Mouse (Mus musculus) 416B (cell line): ENCODE measurements at regions not wholly inside any gene's neighbourhood (a gene's known extent, or its start where the extent isn't known, plus 50 kb on each side); places are given as distances from the start of the nearest gene placed in this dataset.
"Not testable (repeated sequence)": the region's sequence is repeated elsewhere in the genome, so short reads cannot be mapped to it uniquely, and the experiment has no call there.

Experiments used
- DNase-seq: peaks from one replicate; pipeline ENCODE4 v3.0.0; 2011; ENCODE audit warnings: low read depth

DNA sequence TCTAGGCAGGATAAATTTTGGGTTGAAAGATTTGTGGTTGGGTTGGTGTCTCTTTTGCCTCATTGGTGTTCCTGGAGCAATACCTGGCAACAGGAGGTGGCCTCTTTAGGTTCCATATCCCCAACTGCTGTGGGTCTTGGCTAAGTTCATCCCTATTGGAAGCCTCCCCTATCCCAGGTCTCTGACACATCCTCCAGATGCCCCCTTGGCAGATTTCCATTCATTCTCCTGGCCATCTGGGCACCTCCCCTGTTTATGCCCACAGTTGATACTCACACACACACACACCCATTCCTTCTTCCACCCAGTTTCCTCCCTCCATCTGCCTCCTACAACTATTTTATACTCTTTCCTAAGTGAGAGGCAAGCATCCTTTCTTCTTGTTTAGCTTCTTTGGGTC lies 984.9 kb upstream of the Gm12353 start:
- DNase-seq, result no peak

DNA sequence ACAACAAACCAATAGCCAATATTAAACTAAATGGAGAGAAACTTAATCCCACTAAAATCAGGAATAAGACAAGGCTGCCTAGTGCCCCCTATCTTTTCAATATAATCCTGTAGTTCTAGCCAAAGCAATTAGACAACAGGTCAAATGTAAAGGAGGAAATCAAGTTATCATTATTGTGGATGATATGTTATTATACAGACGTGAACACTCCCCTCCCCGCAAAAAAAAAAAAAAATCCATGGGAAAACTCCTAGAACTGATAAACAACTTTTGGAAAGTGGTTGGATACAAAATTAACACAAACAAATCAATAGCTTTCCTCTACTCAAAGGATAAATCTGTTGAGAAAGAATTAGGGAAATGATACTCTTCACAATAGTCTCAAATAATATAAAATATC lies 966.2 kb upstream of the Gm12353 start:
- DNase-seq, result no peak

DNA sequence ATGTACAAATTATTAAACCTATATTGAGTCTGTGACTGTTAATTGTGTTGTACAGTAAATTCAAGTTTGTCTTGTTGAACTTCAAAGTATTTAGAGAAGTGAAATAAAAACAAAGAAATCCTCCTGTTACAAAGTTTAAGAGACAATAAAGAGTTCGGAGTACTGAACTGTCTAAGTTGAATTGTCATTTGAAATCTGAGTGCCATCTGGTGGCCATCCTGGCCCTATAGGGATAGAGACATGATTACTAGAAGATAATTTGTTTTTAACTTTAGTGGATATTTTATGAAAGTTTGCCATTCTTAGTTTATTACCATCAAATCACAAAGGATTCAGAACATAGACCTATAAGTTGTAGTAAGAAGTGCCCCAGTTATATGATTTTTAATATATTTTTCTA lies 956.1 kb upstream of the Gm12353 start:
- DNase-seq, result peak; percentile 4

DNA sequence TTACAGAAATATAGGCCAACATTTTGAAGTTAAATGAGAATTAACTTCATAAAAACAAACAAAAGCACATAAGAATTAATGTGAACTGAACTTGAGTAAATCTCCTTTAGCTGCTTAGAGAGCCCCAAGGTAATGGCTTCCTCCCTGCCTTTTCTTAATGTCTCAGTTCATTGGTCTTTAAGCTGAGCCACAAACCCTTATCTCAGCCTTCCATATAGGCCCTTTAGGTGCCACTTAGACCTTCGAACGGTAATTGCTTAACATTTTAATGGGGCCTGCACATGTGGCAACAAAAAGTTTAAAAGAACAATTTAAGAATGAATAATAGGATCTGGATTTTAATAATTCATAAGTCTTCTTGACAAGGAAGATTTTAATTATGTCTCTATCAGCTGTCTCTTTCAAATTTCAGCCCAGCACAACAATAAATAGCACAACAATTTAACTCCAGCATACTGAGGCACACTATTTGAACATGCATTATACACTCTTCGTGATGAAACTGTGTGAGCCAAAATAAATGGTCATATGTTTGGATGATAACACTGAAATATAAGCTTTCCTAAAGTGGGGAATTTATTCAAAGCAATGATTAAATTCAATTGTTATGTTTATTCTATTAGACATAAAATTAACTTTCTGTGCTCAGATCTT lies 919.2 kb upstream of the Gm12353 start:
- no peak for DNase-seq

DNA sequence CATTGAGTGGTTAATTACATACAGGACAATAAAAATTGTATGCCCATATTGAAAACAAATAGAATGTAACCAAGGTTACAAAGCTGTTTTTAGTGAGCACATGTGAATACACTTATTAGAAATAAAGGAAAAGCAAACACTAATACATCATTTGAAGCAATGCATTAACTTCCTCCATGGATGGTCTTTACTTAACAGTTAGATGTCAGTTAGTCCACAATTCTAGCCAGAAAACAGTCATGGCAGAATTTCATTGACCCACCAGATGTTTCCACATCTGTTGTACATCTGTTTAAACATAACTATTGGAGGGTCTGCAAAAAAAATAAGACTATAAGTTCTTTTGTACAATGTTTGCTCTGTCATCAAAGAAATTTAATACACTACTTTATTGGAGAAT lies 911.2 kb upstream of the Gm12353 start:
- DNase-seq, result no peak

DNA sequence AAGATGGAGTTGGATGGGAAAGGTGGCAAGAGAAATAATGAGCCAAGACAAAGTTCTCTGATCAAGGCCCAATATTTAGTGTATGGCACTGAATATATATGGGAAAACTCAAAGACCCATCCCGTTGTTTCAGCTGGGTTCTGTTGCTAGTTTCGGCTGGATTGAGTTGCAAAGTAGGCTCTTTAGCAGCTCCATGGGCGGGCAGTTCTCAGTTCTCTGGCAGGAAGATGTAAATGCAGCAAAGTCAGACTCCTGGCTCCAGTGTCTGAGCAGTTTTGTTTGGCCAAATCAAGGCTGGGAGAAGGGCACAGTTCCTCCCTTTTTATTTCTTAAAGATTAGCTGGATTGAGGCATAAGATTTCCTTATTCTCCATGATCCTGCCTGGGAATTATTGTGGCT lies 909.0 kb upstream of the Gm12353 start:
- DNase-seq, result no peak

DNA sequence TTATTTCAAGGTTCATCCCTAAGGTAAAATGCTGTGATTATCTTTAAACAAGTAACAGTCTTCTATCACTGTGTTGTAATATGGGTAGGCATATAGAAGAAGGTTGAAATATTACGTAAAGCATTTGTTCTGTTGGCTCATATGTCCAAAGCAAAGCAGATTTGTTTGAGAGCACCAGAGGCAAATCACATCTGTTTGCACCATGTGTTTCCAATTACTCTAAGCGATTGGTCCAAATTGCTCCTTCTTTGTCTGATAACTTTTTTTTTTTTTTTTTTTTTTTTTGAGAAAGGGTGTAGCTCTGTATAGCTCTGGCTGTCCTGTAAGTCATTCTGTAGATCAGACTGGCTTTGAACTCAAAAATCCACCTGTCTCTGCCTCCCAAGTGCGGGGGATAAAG lies 861.0 kb upstream of the Gm12353 start:
- no peak for DNase-seq

DNA sequence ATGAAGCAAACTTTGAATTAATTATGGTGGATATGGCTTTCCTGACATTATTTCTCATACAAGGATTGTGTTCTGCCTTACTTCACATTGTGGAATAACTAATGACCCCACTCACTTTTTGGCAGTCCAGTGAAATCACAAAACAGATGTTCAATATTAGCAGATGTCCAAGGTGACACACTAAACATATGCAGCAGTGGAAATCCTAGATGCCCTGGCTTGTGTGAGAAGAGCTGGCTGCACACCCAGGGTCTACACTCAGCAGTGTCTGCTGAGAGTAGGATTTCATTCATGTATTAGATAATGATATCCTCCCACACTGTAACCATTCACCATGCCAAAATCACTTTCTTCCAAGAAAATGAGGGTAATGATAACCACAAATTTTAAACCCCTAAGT lies 816.9 kb upstream of the Gm12353 start:
- DNase-seq, result no peak

DNA sequence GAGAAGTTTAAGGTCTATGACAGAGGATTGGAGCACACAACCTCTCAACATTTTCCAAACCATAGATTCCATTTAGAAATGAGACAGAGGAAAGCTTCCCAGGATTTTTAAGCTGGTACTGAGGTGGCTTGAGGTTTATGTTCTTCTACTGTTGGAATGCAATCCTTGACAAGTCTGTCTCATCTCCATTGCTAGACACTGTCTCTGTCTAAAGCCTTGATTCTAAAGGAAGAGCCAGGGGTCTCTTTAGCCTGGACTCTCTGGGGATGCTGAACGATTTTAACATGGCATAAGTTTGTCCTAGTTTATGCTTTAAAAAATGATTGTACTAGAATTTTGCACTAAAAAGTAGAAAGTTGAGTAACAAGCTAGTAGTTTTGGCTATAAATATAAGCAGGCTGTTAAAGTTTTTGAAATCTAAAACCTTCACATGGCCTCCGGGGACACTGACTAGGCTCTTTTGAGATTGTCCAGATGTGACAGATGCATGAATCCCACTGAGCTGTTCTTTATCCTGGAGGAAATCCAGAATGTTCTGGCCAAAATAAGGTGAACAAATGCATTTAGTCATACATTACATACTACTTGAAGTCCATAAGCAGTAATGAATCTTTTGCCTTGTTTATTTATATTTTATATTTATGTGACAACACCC lies 809.4 kb upstream of the Gm12353 start:
- DNase-seq, result no peak

DNA sequence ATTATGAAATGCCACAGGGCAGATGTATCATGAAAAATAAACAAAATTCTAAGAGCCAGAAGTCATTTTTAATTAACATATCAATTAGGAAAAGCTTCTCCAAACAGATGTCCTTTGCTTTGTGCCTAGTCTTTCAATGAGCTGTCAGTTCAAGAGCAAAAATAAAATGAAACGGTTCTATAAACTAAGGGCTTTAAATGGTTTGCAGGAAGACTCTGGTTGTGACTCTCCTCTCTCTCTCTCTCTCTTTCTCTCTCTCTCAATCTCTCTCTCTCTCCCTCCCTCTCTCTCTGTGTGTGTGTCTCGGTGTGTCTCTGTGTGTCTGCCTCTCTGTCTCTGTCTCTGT lies 808.9 kb upstream of the Gm12353 start:
- DNase-seq, result no peak

DNA sequence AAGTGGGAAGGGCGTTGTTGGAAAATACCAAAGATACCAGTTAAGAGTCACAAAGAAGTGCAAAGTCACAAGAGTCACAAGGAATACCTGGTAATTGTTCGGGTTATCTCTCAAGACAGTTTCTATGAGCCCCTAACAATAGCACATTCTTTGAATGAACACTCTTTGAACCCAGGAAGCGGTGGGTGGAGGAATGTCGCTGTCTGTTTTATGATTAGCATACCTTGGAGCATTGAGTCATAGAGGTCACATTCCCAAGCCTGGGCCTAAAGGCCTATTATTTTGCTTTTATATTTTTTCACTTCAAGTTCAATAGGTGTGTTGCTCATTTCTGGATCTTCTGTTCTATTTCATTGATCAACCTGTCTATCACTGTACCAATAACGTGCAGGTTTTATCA lies 802.1 kb upstream of the Gm12353 start:
- DNase-seq, result not testable (repeated sequence)
